Comparison of ENCODE assay signal across 11 mouse cellular contexts in genomic region chr4:137641556-137641955, GRCm38 (mm10). TPM values are rescaled to one million over a fixed set of nuclear protein-coding genes. Genes with fewer than 3 reads are reported as not detected.
A peak's percentile ranks its signal among the peaks of the same experiment; 100 is the strongest.
DNase-seq lines count a peak whose midpoint lies in the region; ATAC-seq lines count a peak whose summit lies in the region.
"Had no signal": no experiment of that assay in that cellular context is flagged by ENCODE, and none has a peak within 500 bp of the region (broad histone marks: within the 10 kb centered on the region; RNA-seq: fewer than 3 reads in every experiment).

No protein-coding gene starts in this region.

- peak; percentile 14 for DNase-seq in CD4-positive, CD25-positive, alpha-beta regulatory T cell, adult 2 months (ENCODE audit: low read depth, low spot score)
- DNase-seq in liver, embryonic 11.5 days (ENCODE audit: low spot score): no peak
- DNase-seq in induced T-regulatory cell, adult 2 months (ENCODE audit: low read depth): peak; percentile 40
- no peak for DNase-seq in cerebellum, adult 11-12 months
- DNase-seq in left cerebral cortex, postnatal 4 days: no peak
- DNase-seq: cerebellum, adult 8-10 months had no signal

- H3K36me3 ChIP-seq in liver, embryonic 15.5 days (replicated peaks): peaks cover 94% of the 10 kb centered on the region
- peaks cover 50% of the 10 kb centered on the region for H3K36me3 ChIP-seq in liver, embryonic 11.5 days (ENCODE audit: control insufficient read depth, insufficient read depth, low read length)
- peaks cover 60% of the 10 kb centered on the region for H3K36me3 ChIP-seq in stomach, embryonic 14.5 days (ENCODE audit: control insufficient read depth, insufficient read depth, low read length)

- H3K4me3 ChIP-seq in liver, embryonic 15.5 days (replicated peaks): no peak overlapping the region
- no peak overlapping the region for H3K4me3 ChIP-seq in liver, embryonic 11.5 days (ENCODE audit: low read depth, low read length)
- H3K4me3 ChIP-seq in stomach, embryonic 14.5 days (ENCODE audit: low read depth, low read length): no peak overlapping the region
- H3K4me3 ChIP-seq: limb, embryonic 13.5 days had no signal

- intact Hi-C loops in left cerebral cortex, postnatal 4 days (cut with DNase I): no loop called here

- no peak for ATAC-seq in CD4-positive, CD25-positive, alpha-beta regulatory T cell, adult 4 months
- no peak for ATAC-seq in liver, embryonic 15.5 days (ENCODE audit: insufficient read depth)
- no peak for ATAC-seq in liver, embryonic 11.5 days (replicated peaks; ENCODE audit: low FRiP score)
- no peak for ATAC-seq in stomach, embryonic 14.5 days (ENCODE audit: insufficient number of reproducible peaks, insufficient read depth, low FRiP score, low read depth)
- ATAC-seq: midbrain, embryonic 16.5 days had no signal

- no peak overlapping the region for H3K9ac ChIP-seq in liver, embryonic 15.5 days
- H3K9ac ChIP-seq in liver, embryonic 11.5 days (ENCODE audit: low read depth, low read length): no peak overlapping the region
- no peak overlapping the region for H3K9ac ChIP-seq in stomach, embryonic 14.5 days (replicated peaks; ENCODE audit: low read depth, low read length)
- H3K9ac ChIP-seq: limb, embryonic 13.5 days had no signal

- peak overlapping the region; percentile 31 for H3K27ac ChIP-seq in liver, embryonic 15.5 days (replicated peaks)
- no peak overlapping the region; the same call in 1 of the 2 replicates for H3K27ac ChIP-seq in liver, embryonic 11.5 days (ENCODE audit: low read depth, low read length)
- peak overlapping the region; percentile 34; the same call in 1 of the 2 replicates for H3K27ac ChIP-seq in stomach, embryonic 14.5 days (ENCODE audit: low read length)
- H3K27ac ChIP-seq: limb, embryonic 13.5 days had no signal

- H3K9me3 ChIP-seq in liver, embryonic 15.5 days (replicated peaks): no peaks in the 10 kb centered on the region
- no peaks in the 10 kb centered on the region for H3K9me3 ChIP-seq in liver, embryonic 11.5 days (ENCODE audit: control insufficient read depth, low read length)
- H3K9me3 ChIP-seq in stomach, embryonic 14.5 days (ENCODE audit: control insufficient read depth, low read depth, low read length): no peaks in the 10 kb centered on the region
- H3K9me3 ChIP-seq: limb, embryonic 13.5 days had no signal

- H3K27me3 ChIP-seq in liver, embryonic 15.5 days: no peaks in the 10 kb centered on the region
- no peaks in the 10 kb centered on the region for H3K27me3 ChIP-seq in liver, embryonic 11.5 days (replicated peaks; ENCODE audit: control insufficient read depth, insufficient read depth, low read length)
- no peaks in the 10 kb centered on the region for H3K27me3 ChIP-seq in stomach, embryonic 14.5 days (ENCODE audit: control insufficient read depth, insufficient read depth, low read length)
- H3K27me3 ChIP-seq: limb, embryonic 13.5 days had no signal

- 56% methylated on average over 5 of the region's 5 CpGs for WGBS in liver, embryonic 15.5 days (ENCODE audit: insufficient replicate concordance)
- WGBS in liver, embryonic 11.5 days: 73% methylated on average over 5 of the region's 5 CpGs
- WGBS in stomach, embryonic 14.5 days: 72% methylated on average over 5 of the region's 5 CpGs

- H3K4me2 ChIP-seq in liver, embryonic 15.5 days: no peak overlapping the region
- H3K4me2 ChIP-seq in liver, embryonic 11.5 days: no peak overlapping the region
- H3K4me2 ChIP-seq in stomach, embryonic 14.5 days (replicated peaks; ENCODE audit: low read depth, low read length): no peak overlapping the region
- H3K4me2 ChIP-seq: limb, embryonic 13.5 days had no signal

- H3K4me1 ChIP-seq in liver, embryonic 15.5 days (replicated peaks): peaks cover 17% of the 10 kb centered on the region
- peaks cover 12% of the 10 kb centered on the region for H3K4me1 ChIP-seq in liver, embryonic 11.5 days (replicated peaks; ENCODE audit: control insufficient read depth, insufficient read depth, low read length)
- no peaks in the 10 kb centered on the region for H3K4me1 ChIP-seq in stomach, embryonic 14.5 days (ENCODE audit: control insufficient read depth, insufficient read depth, low read length)
- H3K4me1 ChIP-seq: limb, embryonic 13.5 days had no signal

RNA-seq across cellular contexts. Expression of gene Rap1gap, which starts 23.0 kb away (rescaled TPM):
- polyA plus RNA-seq in CD4-positive, CD25-positive, alpha-beta regulatory T cell, adult 4 months (2017; shearing (Covaris generic)): 1 to 10 TPM in 1 of 2 experiments, not detected in 1; 1.4 TPM
- polyA plus RNA-seq in liver, embryonic 15.5 days (2015; fragmentation: Nextera tagmentation; extraction: Ambion mirVana): 2.0 and 3.8 TPM in 2 replicates
- 3.2 and 4.1 TPM in 2 replicates for polyA plus RNA-seq in liver, embryonic 11.5 days (2014; fragmentation: Nextera tagmentation; extraction: Ambion mirVana)
- 17.5 and 24.6 TPM in 2 replicates for polyA plus RNA-seq in stomach, embryonic 14.5 days (2014; fragmentation: Nextera tagmentation; extraction: Ambion mirVana)
- 100 to 1,000 TPM; 147 to 164 TPM for total RNA-seq in left cerebral cortex, postnatal 4 days (2021)

RNA-seq across cellular contexts. Expression of gene Usp48, which starts 48.0 kb away (rescaled TPM):
- 10 to 100 TPM; 41.9 to 62.2 TPM for polyA plus RNA-seq in CD4-positive, CD25-positive, alpha-beta regulatory T cell, adult 4 months (2017; shearing (Covaris generic))
- 27.1 and 27.5 TPM in 2 replicates for polyA plus RNA-seq in liver, embryonic 15.5 days (2015; fragmentation: Nextera tagmentation; extraction: Ambion mirVana)
- 65.7 and 70.3 TPM in 2 replicates for polyA plus RNA-seq in liver, embryonic 11.5 days (2014; fragmentation: Nextera tagmentation; extraction: Ambion mirVana)
- polyA plus RNA-seq in stomach, embryonic 14.5 days (2014; fragmentation: Nextera tagmentation; extraction: Ambion mirVana): 83.9 and 86.8 TPM in 2 replicates
- total RNA-seq in left cerebral cortex, postnatal 4 days (2021): 100 to 1,000 TPM; 163 to 167 TPM

Comparison
In these comparisons a context has a peak if more than half of its experiments do, and no peak if none do; other contexts are left out.
1. DNase-seq: peak in CD4-positive, CD25-positive, alpha-beta regulatory T cell, adult 2 months (single experiment) and induced T-regulatory cell, adult 2 months (single experiment); none in liver, embryonic 11.5 days (single experiment), cerebellum, adult 11-12 months (single experiment) and left cerebral cortex, postnatal 4 days (single experiment).